Mouse (Mus musculus): Measurements from ENCODE around the gene Msi2.

- no peak for TF ChIP-seq CTCF (IDR thresholded peaks at IDR 0.05; ENCODE audit: insufficient read depth, low read depth, low read length)
- no peak for TF ChIP-seq POLR2A (IDR thresholded peaks at IDR 0.05; ENCODE audit: insufficient read depth, low read depth, low read length)
Measured at GRCm38 (mm10) chr11:88638254-88638653, 80.1 kb downstream of the Msi2 start.

All from olfactory bulb, adult 2 months (tissue).